Mouse (Mus musculus): ENCODE measurements around the gene Sap30. TPM values are rescaled to one million over a fixed set of nuclear protein-coding genes. Genes with fewer than 3 reads are reported as not detected.

Gene Sap30
- 19.4 and 27.6 TPM in 2 replicates for polyA plus RNA-seq (2012; rRNA removed)

DNA sequence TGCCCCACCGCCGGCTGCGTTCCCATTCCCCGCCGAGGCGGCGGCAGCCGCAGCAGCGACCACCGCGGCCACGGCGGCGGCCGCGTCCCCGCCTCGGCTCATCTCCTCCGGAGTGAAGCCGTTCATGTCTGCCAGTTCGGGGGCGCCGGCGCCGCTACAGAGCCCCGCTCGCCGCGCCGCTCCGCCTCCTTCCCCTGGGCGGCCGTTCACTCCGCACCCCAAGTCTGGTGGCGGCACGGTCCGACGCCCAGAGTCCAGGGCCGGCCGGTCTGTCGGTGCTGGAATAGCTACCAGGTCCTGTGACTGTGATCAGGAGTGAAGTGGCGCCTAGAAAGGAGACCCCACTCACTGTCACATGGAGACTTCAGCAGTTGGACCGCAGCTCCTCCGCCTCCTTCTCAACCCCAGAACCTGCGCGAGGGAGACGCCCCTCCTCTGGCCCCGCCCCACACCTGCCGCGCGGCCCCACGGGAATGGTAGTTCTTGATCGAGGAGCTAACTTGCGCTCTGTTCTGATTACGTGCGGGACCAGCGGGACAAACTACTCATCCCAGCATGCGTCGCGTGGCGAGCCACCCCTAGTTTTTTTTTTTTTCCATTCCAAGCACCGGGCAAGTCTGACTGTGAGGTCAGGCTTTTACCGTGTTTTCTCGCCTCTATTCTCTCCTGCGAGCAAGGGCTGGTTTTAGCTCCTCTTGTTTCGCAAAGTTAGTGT lies at the start of gene Sap30:
Gene Sap30, minus strand, starts transcription at position 420 of the 715 bp plus-strand sequence.
- Histone ChIP-seq H3K4me3 (ENCODE audit: control insufficient read depth, insufficient read depth, low read length) (peak within 1 kb of the TSS; percentile 90), H3K27me3 (ENCODE audit: control insufficient read depth, insufficient read depth, low read length) (no peaks in the 10 kb centered on the region), H3K27ac (ENCODE audit: control insufficient read depth, insufficient read depth, low read length) (peak within 1 kb of the TSS; percentile 81), H3K4me1 (replicated peaks; ENCODE audit: control insufficient read depth, insufficient read depth, low read length) (0 out of 2 replicates have a peak, but pooled peaks cover 2% of the 10 kb centered on the region), H3K36me3 (ENCODE audit: control insufficient read depth, insufficient read depth, low read length) (no peaks in the 10 kb centered on the region)
- TF ChIP-seq POLR2A (IDR thresholded peaks at IDR 0.05; ENCODE audit: control insufficient read depth, extremely low read depth, insufficient read depth, low read length, poor library complexity) (peak; percentile 78), CTCF (IDR thresholded peaks at IDR 0.05; ENCODE audit: borderline replicate concordance, control insufficient read depth, extremely low read depth, insufficient read depth, low read length, poor library complexity) (no peak)
- under 1% methylated on average over 66 of the region's 66 CpGs for WGBS
- peak; percentile 99 for DNase-seq

DNA sequence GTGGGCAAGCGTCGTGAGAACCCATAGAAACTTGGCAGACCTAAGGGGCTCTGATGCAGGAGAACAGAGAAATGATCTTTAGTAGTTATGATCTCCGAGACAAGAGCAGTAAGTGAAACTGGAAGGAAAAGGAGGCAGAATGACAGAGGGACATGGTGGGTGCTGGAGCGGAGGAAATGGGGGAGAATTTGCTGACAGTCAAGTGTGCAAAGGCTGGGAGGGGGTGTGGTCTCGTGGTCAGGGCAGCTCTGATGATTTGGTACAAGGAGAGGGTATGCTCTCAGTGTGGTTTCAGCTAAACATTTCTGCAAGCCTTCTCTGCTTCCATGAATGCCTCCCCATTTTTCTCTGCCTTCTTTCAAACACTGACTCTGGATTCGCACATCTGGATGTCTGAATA lies 48.5 kb upstream of the Sap30 start:
- Histone ChIP-seq H3K27me3 (ENCODE audit: control insufficient read depth, insufficient read depth, low read length) (no peaks in the 10 kb centered on the region), H3K27ac (ENCODE audit: control insufficient read depth, insufficient read depth, low read length) (no peak overlapping the region), H3K4me3 (ENCODE audit: control insufficient read depth, insufficient read depth, low read length) (no peak overlapping the region), H3K36me3 (ENCODE audit: control insufficient read depth, insufficient read depth, low read length) (peaks cover 22% of the 10 kb centered on the region), H3K4me1 (replicated peaks; ENCODE audit: control insufficient read depth, insufficient read depth, low read length) (no peaks in the 10 kb centered on the region)
- TF ChIP-seq CTCF (IDR thresholded peaks at IDR 0.05; ENCODE audit: borderline replicate concordance, control insufficient read depth, extremely low read depth, insufficient read depth, low read length, poor library complexity) (no peak), POLR2A (IDR thresholded peaks at IDR 0.05; ENCODE audit: control insufficient read depth, extremely low read depth, insufficient read depth, low read length, poor library complexity) (no peak)
- no peak for DNase-seq
- WGBS = 76% methylated on average over 6 of the region's 6 CpGs

DNA sequence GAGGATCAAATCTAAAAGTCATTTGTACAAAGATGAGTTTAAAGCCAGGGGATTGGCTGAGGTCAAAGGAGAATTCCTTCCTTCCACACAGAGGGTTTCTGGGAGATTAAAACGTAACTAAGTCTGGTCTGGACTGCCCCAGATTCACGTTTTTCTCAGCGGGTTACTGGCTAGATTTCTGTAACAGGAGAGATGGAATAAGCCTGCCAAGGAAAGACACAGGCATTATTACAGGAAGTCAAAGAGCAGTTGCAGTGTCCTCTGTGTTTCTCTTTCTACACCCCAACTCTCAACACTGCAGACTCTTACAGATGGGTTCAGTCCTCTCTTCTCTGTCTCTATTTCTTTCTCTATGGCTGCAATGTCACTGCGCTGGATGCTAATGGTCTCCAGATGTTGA lies 46.8 kb upstream of the Sap30 start:
- Histone ChIP-seq H3K36me3 (ENCODE audit: control insufficient read depth, insufficient read depth, low read length) (peaks cover 22% of the 10 kb centered on the region), H3K27ac (ENCODE audit: control insufficient read depth, insufficient read depth, low read length) (no peak overlapping the region), H3K4me3 (ENCODE audit: control insufficient read depth, insufficient read depth, low read length) (no peak overlapping the region), H3K4me1 (replicated peaks; ENCODE audit: control insufficient read depth, insufficient read depth, low read length) (no peaks in the 10 kb centered on the region), H3K27me3 (ENCODE audit: control insufficient read depth, insufficient read depth, low read length) (no peaks in the 10 kb centered on the region)
- no peak for DNase-seq
- TF ChIP-seq POLR2A (IDR thresholded peaks at IDR 0.05; ENCODE audit: control insufficient read depth, extremely low read depth, insufficient read depth, low read length, poor library complexity) = no peak
- 97% methylated on average over 4 of the region's 4 CpGs for WGBS

DNA sequence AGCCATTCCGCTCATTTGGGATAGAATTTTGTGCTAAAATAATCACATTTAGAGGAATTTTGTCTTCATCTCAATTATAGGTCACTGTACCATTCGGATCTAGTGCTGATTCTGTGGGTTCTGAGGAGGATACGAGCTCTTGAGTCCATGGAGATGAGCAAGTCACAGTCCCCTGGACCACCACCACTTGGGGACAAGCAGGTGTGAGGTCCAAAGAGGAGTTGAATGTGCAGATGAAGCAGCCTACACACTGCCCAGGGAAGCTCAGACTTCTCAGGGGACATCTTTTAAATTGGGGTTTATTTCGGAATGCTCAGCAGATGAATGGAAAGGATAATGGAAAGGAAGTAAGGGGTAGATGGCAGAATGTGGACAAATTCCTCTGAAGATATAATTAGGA lies 45.4 kb upstream of the Sap30 start:
- DNase-seq = no peak
- Histone ChIP-seq H3K27ac (ENCODE audit: control insufficient read depth, insufficient read depth, low read length) (no peak overlapping the region), H3K4me3 (ENCODE audit: control insufficient read depth, insufficient read depth, low read length) (no peak overlapping the region), H3K36me3 (ENCODE audit: control insufficient read depth, insufficient read depth, low read length) (peaks cover 22% of the 10 kb centered on the region), H3K27me3 (ENCODE audit: control insufficient read depth, insufficient read depth, low read length) (no peaks in the 10 kb centered on the region), H3K4me1 (replicated peaks; ENCODE audit: control insufficient read depth, insufficient read depth, low read length) (no peaks in the 10 kb centered on the region)
- TF ChIP-seq CTCF (IDR thresholded peaks at IDR 0.05; ENCODE audit: borderline replicate concordance, control insufficient read depth, extremely low read depth, insufficient read depth, low read length, poor library complexity) (no peak), POLR2A (IDR thresholded peaks at IDR 0.05; ENCODE audit: control insufficient read depth, extremely low read depth, insufficient read depth, low read length, poor library complexity) (no peak)
- WGBS = 96% methylated on average over 4 of the region's 4 CpGs

DNA sequence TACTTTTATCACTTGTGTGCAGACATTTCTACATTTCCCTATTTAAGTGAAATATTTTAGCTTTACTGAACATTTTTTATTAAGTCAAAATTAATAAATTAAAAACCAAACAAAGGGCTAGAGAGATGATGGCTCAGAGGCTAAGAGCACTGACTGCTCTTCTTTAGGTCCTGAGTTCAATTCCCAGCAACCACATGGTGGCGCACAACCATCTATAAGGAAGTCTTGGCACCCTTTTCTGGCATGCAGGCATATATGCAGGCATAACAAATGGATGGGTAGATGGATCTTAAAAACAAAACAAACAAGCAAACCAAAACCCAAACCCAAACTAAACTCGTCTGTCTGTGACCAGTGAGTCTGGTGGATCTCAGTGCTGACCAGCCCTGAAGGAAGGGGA lies 44.6 kb upstream of the Sap30 start:
- no peak overlapping the region for H3K4me3 ChIP-seq (ENCODE audit: control insufficient read depth, insufficient read depth, low read length)
- WGBS = 88% methylated on average over 2 of the region's 2 CpGs
- H3K36me3 ChIP-seq (ENCODE audit: control insufficient read depth, insufficient read depth, low read length) = peaks cover 17% of the 10 kb centered on the region
- H3K27me3 ChIP-seq (ENCODE audit: control insufficient read depth, insufficient read depth, low read length) = no peaks in the 10 kb centered on the region
- peak; percentile 34 for DNase-seq
- no peak overlapping the region for H3K27ac ChIP-seq (ENCODE audit: control insufficient read depth, insufficient read depth, low read length)
- no peaks in the 10 kb centered on the region for H3K4me1 ChIP-seq (replicated peaks; ENCODE audit: control insufficient read depth, insufficient read depth, low read length)
- no peak for TF ChIP-seq CTCF (IDR thresholded peaks at IDR 0.05; ENCODE audit: borderline replicate concordance, control insufficient read depth, extremely low read depth, insufficient read depth, low read length, poor library complexity)
- no peak for TF ChIP-seq POLR2A (IDR thresholded peaks at IDR 0.05; ENCODE audit: control insufficient read depth, extremely low read depth, insufficient read depth, low read length, poor library complexity)

DNA sequence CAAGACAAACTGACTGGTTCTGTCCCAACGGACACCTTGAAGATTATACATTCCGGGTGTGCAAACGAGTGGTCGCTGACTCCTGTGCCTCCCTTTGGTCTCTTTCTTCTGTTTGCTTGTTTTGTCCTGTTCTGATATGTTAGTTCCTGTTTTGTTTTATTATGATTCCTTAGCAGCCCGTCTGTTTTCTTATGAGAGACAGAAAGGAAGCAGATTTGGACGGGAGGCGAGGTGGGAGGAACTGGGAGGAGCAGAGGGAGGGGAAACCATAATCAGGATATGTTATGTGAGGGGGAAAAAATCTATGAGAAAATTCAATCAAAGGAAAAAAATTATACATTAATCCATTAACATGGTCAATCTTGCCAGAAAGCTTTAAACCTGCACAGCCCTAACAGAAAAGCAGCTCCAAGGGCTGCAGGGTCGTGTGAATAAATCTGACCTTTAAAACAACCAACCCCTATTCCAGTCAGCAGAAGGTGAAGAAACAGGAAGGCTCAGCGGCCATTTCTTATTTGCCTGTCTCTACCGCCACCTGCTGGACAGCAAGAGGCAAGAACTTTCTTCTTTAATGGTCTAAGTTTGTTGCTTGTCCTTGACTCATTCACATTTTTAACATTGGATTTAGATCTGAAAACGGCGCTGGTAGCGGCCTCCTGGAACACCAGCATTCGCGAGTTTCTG lies 43.1 kb upstream of the Sap30 start:
- Histone ChIP-seq H3K27me3 (ENCODE audit: control insufficient read depth, insufficient read depth, low read length) (no peaks in the 10 kb centered on the region), H3K4me3 (ENCODE audit: control insufficient read depth, insufficient read depth, low read length) (no peak overlapping the region), H3K27ac (ENCODE audit: control insufficient read depth, insufficient read depth, low read length) (no peak overlapping the region), H3K36me3 (ENCODE audit: control insufficient read depth, insufficient read depth, low read length) (peaks cover 13% of the 10 kb centered on the region), H3K4me1 (replicated peaks; ENCODE audit: control insufficient read depth, insufficient read depth, low read length) (no peaks in the 10 kb centered on the region)
- WGBS = 25% methylated on average over 15 of the region's 15 CpGs
- no peak for TF ChIP-seq POLR2A (IDR thresholded peaks at IDR 0.05; ENCODE audit: control insufficient read depth, extremely low read depth, insufficient read depth, low read length, poor library complexity)
- DNase-seq = peak; percentile 72
